16 mouse cellular contexts compared by ENCODE assay signal in genomic region chr13:60675416-60675815, GRCm38 (mm10).
DNase-seq lines count a peak whose midpoint lies in the region; ATAC-seq and TF ChIP-seq lines count a peak whose summit lies in the region.
"Had no signal": no experiment of that assay in that cellular context is flagged by ENCODE, and none has a peak within 500 bp of the region (broad histone marks: within the 10 kb centered on the region; RNA-seq: fewer than 3 reads in every experiment).

No protein-coding gene starts in this region.

- DNase-seq in kidney, adult 2 months = no peak
- no peak for DNase-seq in kidney, postnatal 25 days
- DNase-seq in lung, postnatal 14 days = no peak
- DNase-seq in gastrocnemius, postnatal 4 days (ENCODE audit: low spot score in 2 of 2) = no peak
- no peak for DNase-seq in right cerebral cortex, postnatal 25 days
- DNase-seq: adrenal gland, postnatal 25 days; cerebellum, adult 9-11 months; gastrocnemius, postnatal 10 days; right cerebral cortex, postnatal 14 days; thymus, postnatal 25 days had no signal

- peaks cover 37% of the 10 kb centered on the region for H3K4me1 ChIP-seq in kidney, adult 2 months (ENCODE audit: control insufficient read depth, insufficient read depth, low read length)
- H3K4me1 ChIP-seq in lung, embryonic 16.5 days (replicated peaks; ENCODE audit: control insufficient read depth, insufficient read depth, low read length) = peaks cover 51% of the 10 kb centered on the region
- H3K4me1 ChIP-seq in limb, embryonic 12.5 days (replicated peaks) = peaks cover 35% of the 10 kb centered on the region
- peaks cover 16% of the 10 kb centered on the region for H3K4me1 ChIP-seq in stomach, embryonic 15.5 days

- ATAC-seq in lung, embryonic 16.5 days (ENCODE audit: low read depth) = 0 out of 2 replicates have a peak, but pooled peaks have one; percentile 10
- no peak for ATAC-seq in limb, embryonic 12.5 days (ENCODE audit: insufficient number of reproducible peaks, insufficient read depth, low FRiP score, low TSS enrichment, low read depth)
- no peak for ATAC-seq in stomach, embryonic 15.5 days (ENCODE audit: insufficient read depth, low FRiP score, low read depth)
- ATAC-seq: forebrain, embryonic 13.5 days had no signal

- no peaks in the 10 kb centered on the region for H3K27me3 ChIP-seq in kidney, adult 2 months (replicated peaks; ENCODE audit: control insufficient read depth, insufficient read depth, low read length)
- H3K27me3 ChIP-seq in lung, embryonic 16.5 days (ENCODE audit: control insufficient read depth, insufficient read depth, low read depth, low read length) = no peaks in the 10 kb centered on the region
- H3K27me3 ChIP-seq in limb, embryonic 12.5 days = no peaks in the 10 kb centered on the region
- no peaks in the 10 kb centered on the region for H3K27me3 ChIP-seq in stomach, embryonic 15.5 days (replicated peaks)
- H3K27me3 ChIP-seq: embryonic facial prominence, embryonic 13.5 days; forebrain, embryonic 13.5 days had no signal

- H3K9ac ChIP-seq in lung, embryonic 16.5 days (ENCODE audit: low read length) = peak overlapping the region; percentile 34; the same call in 1 of the 2 replicates
- no peak overlapping the region for H3K9ac ChIP-seq in limb, embryonic 12.5 days (replicated peaks)
- H3K9ac ChIP-seq in stomach, embryonic 15.5 days = no peak overlapping the region
- H3K9ac ChIP-seq: embryonic facial prominence, embryonic 13.5 days; forebrain, embryonic 13.5 days had no signal

- H3K9me3 ChIP-seq in lung, embryonic 16.5 days (ENCODE audit: control insufficient read depth, low read length) = no peaks in the 10 kb centered on the region; the same call in 1 of the 2 replicates
- no peaks in the 10 kb centered on the region for H3K9me3 ChIP-seq in limb, embryonic 12.5 days
- H3K9me3 ChIP-seq in stomach, embryonic 15.5 days = no peaks in the 10 kb centered on the region
- H3K9me3 ChIP-seq: embryonic facial prominence, embryonic 13.5 days; forebrain, embryonic 13.5 days had no signal

- TF ChIP-seq CTCF in kidney, adult 2 months (conservative IDR thresholded peaks at IDR 0.05; ENCODE audit: insufficient read depth, insufficient read length, low read depth, low read length) = no peak

- 26% methylated on average over 4 of the region's 4 CpGs for WGBS in kidney, adult 2 months
- WGBS in lung, embryonic 16.5 days = 29% methylated on average over 4 of the region's 4 CpGs
- WGBS in limb, embryonic 12.5 days = 36% methylated on average over 4 of the region's 4 CpGs
- 44% methylated on average over 4 of the region's 4 CpGs for WGBS in stomach, embryonic 15.5 days

- H3K4me2 ChIP-seq in lung, embryonic 16.5 days (ENCODE audit: low read depth, low read length) = peak overlapping the region; percentile 27
- H3K4me2 ChIP-seq in limb, embryonic 12.5 days = peak overlapping the region; percentile 42
- H3K4me2 ChIP-seq in stomach, embryonic 15.5 days = no peak overlapping the region
- H3K4me2 ChIP-seq: forebrain, embryonic 13.5 days had no signal

- H3K27ac ChIP-seq in kidney, adult 2 months (ENCODE audit: insufficient read depth, low read depth, low read length) = peak overlapping the region; percentile 93
- H3K27ac ChIP-seq in lung, embryonic 16.5 days (ENCODE audit: low read length) = peak overlapping the region; percentile 92
- peak overlapping the region; percentile 37; the same call in 1 of the 2 replicates for H3K27ac ChIP-seq in limb, embryonic 12.5 days
- H3K27ac ChIP-seq in stomach, embryonic 15.5 days = peak overlapping the region; percentile 1; the same call in 1 of the 2 replicates
- H3K27ac ChIP-seq: embryonic facial prominence, embryonic 13.5 days; forebrain, embryonic 13.5 days had no signal

- H3K36me3 ChIP-seq in kidney, adult 2 months (ENCODE audit: control insufficient read depth, insufficient read depth, low read length) = no peaks in the 10 kb centered on the region
- H3K36me3 ChIP-seq in lung, embryonic 16.5 days (ENCODE audit: control insufficient read depth, insufficient read depth, low read length) = peaks cover 3% of the 10 kb centered on the region; the same call in 1 of the 2 replicates
- no peaks in the 10 kb centered on the region for H3K36me3 ChIP-seq in limb, embryonic 12.5 days
- no peaks in the 10 kb centered on the region for H3K36me3 ChIP-seq in stomach, embryonic 15.5 days

- no peak overlapping the region for H3K4me3 ChIP-seq in kidney, adult 2 months (ENCODE audit: insufficient read depth, low read depth, low read length)
- no peak overlapping the region for H3K4me3 ChIP-seq in lung, embryonic 16.5 days (ENCODE audit: low read length)
- H3K4me3 ChIP-seq in limb, embryonic 12.5 days (replicated peaks) = no peak overlapping the region
- H3K4me3 ChIP-seq in stomach, embryonic 15.5 days (replicated peaks) = no peak overlapping the region
- H3K4me3 ChIP-seq: embryonic facial prominence, embryonic 13.5 days; forebrain, embryonic 13.5 days; myocyte had no signal

- TF ChIP-seq POLR2A in kidney, adult 2 months (IDR thresholded peaks at IDR 0.05; ENCODE audit: low read depth, low read length) = no peak

Comparison
In these comparisons a context has a peak if more than half of its experiments do, and no peak if none do; other contexts are left out.
1. H3K27ac ChIP-seq: peak in every context shown above with its lines; median percentile 93 in kidney, adult 2 months; 92 in lung, embryonic 16.5 days; 37 in limb, embryonic 12.5 days; 1 in stomach, embryonic 15.5 days.